Mouse (Mus musculus): ENCODE results near the gene Iqgap3.

The Iqgap3 gene

GRCm38 (mm10) chr3:88094126-88094525 lies 12.4 kb downstream of the Iqgap3 start:
- WGBS: 85% methylated on average over 5 of the region's 5 CpGs

- 48% methylated on average over 6 of the region's 6 CpGs for WGBS
Observed at GRCm38 (mm10) chr3:88097666-88098065, 15.9 kb downstream of the Iqgap3 start.

GRCm38 (mm10) chr3:88100251-88100650 lies 18.5 kb downstream of the Iqgap3 start:
- WGBS: 49% methylated on average over 3 of the region's 3 CpGs

- 92% methylated on average over 7 of the region's 7 CpGs for WGBS
Observed at GRCm38 (mm10) chr3:88101736-88102135, 20.0 kb downstream of the Iqgap3 start.

GRCm38 (mm10) chr3:88102196-88102595 lies 20.4 kb downstream of the Iqgap3 start:
- WGBS: 85% methylated on average over 6 of the region's 6 CpGs

GRCm38 (mm10) chr3:88102611-88103010 lies 20.8 kb downstream of the Iqgap3 start:
- 79% methylated on average over 6 of the region's 6 CpGs for WGBS

GRCm38 (mm10) chr3:88106126-88106525 lies 24.4 kb downstream of the Iqgap3 start:
- 91% methylated on average over 4 of the region's 4 CpGs for WGBS

- 96% methylated on average over 6 of the region's 6 CpGs for WGBS
Observed at GRCm38 (mm10) chr3:88109126-88109525, 27.4 kb downstream of the Iqgap3 start.

- 97% methylated on average over 12 of the region's 12 CpGs for WGBS
Observed at GRCm38 (mm10) chr3:88114396-88114795, 32.6 kb downstream of the Iqgap3 start.

GRCm38 (mm10) chr3:88120117-88120651 lies 38.4 kb downstream of the Iqgap3 start:
- WGBS: 88% methylated on average over 19 of the region's 19 CpGs

- 61% methylated on average over 14 of the region's 14 CpGs for WGBS
Observed at GRCm38 (mm10) chr3:88121164-88122131, 39.7 kb downstream of the Iqgap3 start.

- WGBS: 82% methylated on average over 4 of the region's 4 CpGs
Observed at GRCm38 (mm10) chr3:88125195-88125594, 43.4 kb downstream of the Iqgap3 start.

- WGBS: 93% methylated on average over 7 of the region's 7 CpGs
Observed at GRCm38 (mm10) chr3:88126181-88126580, 44.4 kb downstream of the Iqgap3 start.

- 78% methylated on average over 3 of the region's 3 CpGs for WGBS
Observed at GRCm38 (mm10) chr3:88127636-88128035, 45.9 kb downstream of the Iqgap3 start.

- WGBS: 65% methylated on average over 5 of the region's 5 CpGs
Observed at GRCm38 (mm10) chr3:88128056-88128455, 46.3 kb downstream of the Iqgap3 start.

GRCm38 (mm10) chr3:88129006-88129405 lies 47.2 kb downstream of the Iqgap3 start:
- WGBS: 67% methylated on average over 4 of the region's 4 CpGs

- 90% methylated on average over 3 of the region's 3 CpGs for WGBS
Observed at GRCm38 (mm10) chr3:88131071-88131470, 49.3 kb downstream of the Iqgap3 start.

- 66% methylated on average over 2 of the region's 2 CpGs for WGBS
Observed at GRCm38 (mm10) chr3:88132492-88132891, 50.7 kb downstream of the Iqgap3 start.

GRCm38 (mm10) chr3:88133187-88133771 lies 51.5 kb downstream of the Iqgap3 start:
- 36% methylated on average over 4 of the region's 4 CpGs for WGBS

GRCm38 (mm10) chr3:88136346-88136745 lies 54.6 kb downstream of the Iqgap3 start:
- WGBS: 89% methylated on average over 9 of the region's 9 CpGs

GRCm38 (mm10) chr3:88136945-88137494 lies 55.2 kb downstream of the Iqgap3 start:
- 84% methylated on average over 4 of the region's 4 CpGs for WGBS

GRCm38 (mm10) chr3:88137821-88138220 lies 56.0 kb downstream of the Iqgap3 start:
- whole genome bisulfite sequencing: 6% methylated on average over 3 of the region's 3 CpGs
